Mouse (Mus musculus) embryonic facial prominence, embryonic 11.5 days (tissue): ENCODE measurements around the gene Rcan2. TPM values are rescaled to one million over a fixed set of nuclear protein-coding genes. Genes with fewer than 3 reads are reported as not detected.

Experiments
- ATAC-seq: fragments of 200-750 bp; cut with Nextera tagmentation; replicated peaks from 2 replicates; pipeline ENCODE4 v1.8.0; 2017; ENCODE audit warnings: low read depth; ENCODE audit not compliant: insufficient number of reproducible peaks, low FRiP score, low TSS enrichment
- DNase-seq: peaks from one replicate; pipeline ENCODE4 v3.0.0-alpha.2; 2015; ENCODE audit warnings: low spot score
- H3K27ac ChIP-seq: fragments of 300-500 bp; sonication (generic); replicated peaks from 2 replicates; pipeline ENCODE4 v1.5.1; 2014; ENCODE audit warnings: mild to moderate bottlenecking, low read depth, low read length, control low read depth
- H3K27me3 ChIP-seq: fragments of 300-500 bp; sonication (generic); 2 replicates; pipeline ENCODE4 v1.6.1; 2014; ENCODE audit warnings: mild to moderate bottlenecking, low read length, moderate library complexity, mixed read lengths; ENCODE audit not compliant: control insufficient read depth, insufficient read depth
- H3K36me3 ChIP-seq: fragments of 300-500 bp; sonication (generic); replicated peaks from 2 replicates; pipeline ENCODE4 v1.6.1; 2014; ENCODE audit warnings: low read depth, mild to moderate bottlenecking, low read length, moderate library complexity, mixed read lengths; ENCODE audit not compliant: control insufficient read depth, insufficient read depth
- H3K4me1 ChIP-seq: fragments of 300-500 bp; sonication (generic); 2 replicates; pipeline ENCODE4 v1.6.1; 2014; ENCODE audit warnings: low read length, mixed read lengths; ENCODE audit not compliant: control insufficient read depth, insufficient read depth
- H3K4me2 ChIP-seq: fragments of 300-500 bp; sonication (generic); 2 replicates; pipeline ENCODE4 v1.6.1; 2014; ENCODE audit warnings: low read depth, mild to moderate bottlenecking, control low read depth, low read length, moderate library complexity
- H3K4me3 ChIP-seq: fragments of 300-500 bp; sonication (generic); 2 replicates; pipeline ENCODE4 v1.5.1; 2014; ENCODE audit warnings: low read depth, low read length, control low read depth
- H3K9ac ChIP-seq: fragments of 300-500 bp; sonication (generic); replicated peaks from 2 replicates; pipeline ENCODE4 v1.6.1; 2014; ENCODE audit warnings: mild to moderate bottlenecking, control low read depth, low read length
- H3K9me3 ChIP-seq: fragments of 300-500 bp; sonication (generic); replicated peaks from 2 replicates; pipeline ENCODE4 v1.6.1; 2016; ENCODE audit warnings: mild to moderate bottlenecking, low read length, inconsistent platforms, mixed read lengths; ENCODE audit not compliant: control insufficient read depth
- WGBS: fragments of 180-500 bp; shearing (Covaris S2); extraction: QIAGEN DNeasy Blood & Tissue Kit; methylation state at CpG from one replicate; pipeline ENCODE4 v1.1.7; 2014; 5-methylcytosine and 5-hydroxymethylcytosine counted together
- polyA plus RNA-seq: library from polyadenylated mRNA; unstranded; fragments of >200 nt; fragmentation: Nextera tagmentation; extraction: Ambion mirVana; gene quantifications from 2 replicates; pipeline ENCODE4 v1.2.1, GENCODE M21; 2014

Rcan2 gene
- polyA plus RNA-seq, 1 experiment from 2014 or later, result 3.1 TPM

- ATAC-seq, result no peak
- Histone ChIP-seq H3K36me3 (no peaks in the 10 kb centered on the region), H3K4me2 (no peak overlapping the region), H3K4me3 (no peak overlapping the region), H3K27me3 (no peaks in the 10 kb centered on the region), H3K9me3 (no peaks in the 10 kb centered on the region), H3K27ac (no peak overlapping the region), H3K9ac (no peak overlapping the region), H3K4me1 (no peaks in the 10 kb centered on the region)
- no peak for DNase-seq
- WGBS, result 89% methylated on average over 3 of the region's 3 CpGs
Observed at GRCm38 (mm10) chr17:43979925-43980324, 178.8 kb downstream of the Rcan2 start.

- ATAC-seq (no peak), DNase-seq (no peak)
- no peak overlapping the region for H3K27ac ChIP-seq
- H3K27me3 ChIP-seq, result no peaks in the 10 kb centered on the region
- no peak overlapping the region for H3K9ac ChIP-seq
- no peaks in the 10 kb centered on the region for H3K36me3 ChIP-seq
- H3K9me3 ChIP-seq, result no peaks in the 10 kb centered on the region
- 77% methylated on average over 1 of the region's 1 CpGs for WGBS
- H3K4me2 ChIP-seq, result no peak overlapping the region
- H3K4me1 ChIP-seq, result no peaks in the 10 kb centered on the region
- no peak overlapping the region for H3K4me3 ChIP-seq
Observed at GRCm38 (mm10) chr17:43982505-43982904, 181.4 kb downstream of the Rcan2 start.

GRCm38 (mm10) chr17:43989334-43989945, 188.3 kb downstream of the Rcan2 start:
- Histone ChIP-seq H3K27me3 (no peaks in the 10 kb centered on the region), H3K4me2 (no peak overlapping the region), H3K9ac (no peak overlapping the region), H3K9me3 (no peaks in the 10 kb centered on the region), H3K36me3 (no peaks in the 10 kb centered on the region), H3K4me1 (no peaks in the 10 kb centered on the region), H3K4me3 (no peak overlapping the region), H3K27ac (no peak overlapping the region)
- DNase-seq, result peak; percentile 64
- 67% methylated on average over 5 of the region's 5 CpGs for WGBS
- ATAC-seq, result no peak

DNA sequence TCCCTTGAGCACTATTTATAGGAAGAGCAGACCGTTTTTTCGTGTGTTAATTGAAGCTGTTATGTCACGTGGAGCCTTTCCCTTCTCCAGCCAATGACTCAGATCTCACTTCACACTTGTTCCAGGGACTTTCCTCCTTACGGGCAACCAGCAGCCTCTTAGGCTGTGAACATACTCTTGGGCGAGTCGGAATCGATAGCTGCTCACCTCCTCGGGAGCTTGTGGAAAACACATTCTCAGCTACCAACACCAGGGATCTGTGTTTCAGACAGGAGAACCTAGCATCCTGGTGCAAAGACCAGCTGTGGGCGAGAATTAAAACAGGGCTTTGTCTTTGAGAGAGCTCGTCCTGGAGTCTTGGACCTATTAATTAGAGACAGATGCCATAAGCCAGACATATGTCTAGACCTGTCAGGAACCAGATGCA, 189.8 kb downstream of the Rcan2 start:
- DNase-seq, result peak; percentile 71
- H3K27ac ChIP-seq, result no peak overlapping the region
- ATAC-seq, result 0 out of 2 replicates have a peak, but pooled peaks have one; percentile 48
- WGBS, result 23% methylated on average over 10 of the region's 10 CpGs
- no peaks in the 10 kb centered on the region for H3K4me1 ChIP-seq
- no peak overlapping the region for H3K9ac ChIP-seq
- no peak overlapping the region for H3K4me2 ChIP-seq
- H3K4me3 ChIP-seq, result no peak overlapping the region
- H3K27me3 ChIP-seq, result no peaks in the 10 kb centered on the region
- no peaks in the 10 kb centered on the region for H3K9me3 ChIP-seq
- H3K36me3 ChIP-seq, result no peaks in the 10 kb centered on the region

- no peaks in the 10 kb centered on the region for H3K9me3 ChIP-seq
- no peaks in the 10 kb centered on the region for H3K4me1 ChIP-seq
- peak; percentile 28 for DNase-seq
- no peak overlapping the region for H3K4me3 ChIP-seq
- no peaks in the 10 kb centered on the region for H3K27me3 ChIP-seq
- WGBS, result 27% methylated on average over 4 of the region's 4 CpGs
- no peak overlapping the region for H3K4me2 ChIP-seq
- no peaks in the 10 kb centered on the region for H3K36me3 ChIP-seq
- H3K9ac ChIP-seq, result no peak overlapping the region
- no peak for ATAC-seq
- H3K27ac ChIP-seq, result no peak overlapping the region
Observed at GRCm38 (mm10) chr17:43994080-43994479, 192.9 kb downstream of the Rcan2 start.

DNA sequence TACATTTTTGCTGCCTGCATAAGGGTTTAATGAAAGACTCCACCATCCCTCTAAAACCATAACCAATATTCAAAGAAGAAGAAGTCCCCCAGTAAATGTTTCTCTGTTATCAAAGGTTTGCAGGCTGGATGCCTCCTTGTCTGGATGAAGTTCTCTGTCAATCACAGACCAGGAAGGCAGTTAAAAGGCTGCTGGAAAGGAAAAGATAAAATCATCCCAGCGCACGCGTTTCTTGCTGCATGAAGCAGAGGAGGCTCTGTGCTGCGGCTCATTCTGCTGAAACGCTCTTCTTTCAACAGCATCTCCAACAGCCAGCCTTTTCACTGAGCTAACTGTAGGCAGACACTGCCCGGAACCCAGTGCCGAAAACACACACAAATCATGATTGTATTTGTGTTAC, 196.4 kb downstream of the Rcan2 start:
- ATAC-seq, result no peak
- no peaks in the 10 kb centered on the region for H3K4me1 ChIP-seq
- no peaks in the 10 kb centered on the region for H3K36me3 ChIP-seq
- H3K4me2 ChIP-seq, result no peak overlapping the region
- 86% methylated on average over 7 of the region's 7 CpGs for WGBS
- H3K27ac ChIP-seq, result no peak overlapping the region
- no peak overlapping the region for H3K9ac ChIP-seq
- H3K27me3 ChIP-seq, result no peaks in the 10 kb centered on the region
- H3K9me3 ChIP-seq, result no peaks in the 10 kb centered on the region
- no peak overlapping the region for H3K4me3 ChIP-seq
- no peak for DNase-seq

GRCm38 (mm10) chr17:43998095-43998494, 196.9 kb downstream of the Rcan2 start:
- Histone ChIP-seq H3K4me2 (no peak overlapping the region), H3K4me3 (no peak overlapping the region), H3K9ac (no peak overlapping the region), H3K27ac (no peak overlapping the region), H3K4me1 (no peaks in the 10 kb centered on the region), H3K9me3 (no peaks in the 10 kb centered on the region), H3K36me3 (no peaks in the 10 kb centered on the region), H3K27me3 (no peaks in the 10 kb centered on the region)
- no peak for ATAC-seq
- no peak for DNase-seq
- 90% methylated on average over 6 of the region's 6 CpGs for WGBS

- Histone ChIP-seq H3K9me3 (no peaks in the 10 kb centered on the region), H3K4me2 (no peak overlapping the region), H3K4me1 (no peaks in the 10 kb centered on the region), H3K4me3 (no peak overlapping the region), H3K9ac (no peak overlapping the region), H3K36me3 (no peaks in the 10 kb centered on the region), H3K27ac (no peak overlapping the region), H3K27me3 (no peaks in the 10 kb centered on the region)
- WGBS, result 72% methylated on average over 2 of the region's 2 CpGs
- ATAC-seq (no peak), DNase-seq (no peak)
Observed at GRCm38 (mm10) chr17:44004401-44004800, 203.2 kb downstream of the Rcan2 start.
